Mouse (Mus musculus): ENCODE data around the gene Selenow.
A peak's percentile ranks its signal among the peaks of the same experiment; 100 is the strongest.

- TF ChIP-seq CTCF (IDR thresholded peaks at IDR 0.05) (no peak), POLR2A (IDR thresholded peaks at IDR 0.05; ENCODE audit: insufficient read depth, low read depth, low read length) (peak; percentile 93)
Observed at GRCm38 (mm10) chr7:15922220-15922773, at the start of gene Selenow.

Data from heart, adult 2 months (tissue).